In genomic region chr9:53848548-53848947, GRCm38 (mm10) we compare ENCODE assay signal across 34 mouse cellular contexts. TPM values are rescaled to one million over a fixed set of nuclear protein-coding genes. Genes with fewer than 3 reads are reported as not detected.
A peak's percentile ranks its signal among the peaks of the same experiment; 100 is the strongest.
DNase-seq lines count a peak whose midpoint lies in the region; ATAC-seq and TF ChIP-seq lines count a peak whose summit lies in the region.
"Had no signal": no experiment of that assay in that cellular context is flagged by ENCODE, and none has a peak within 500 bp of the region (broad histone marks: within the 10 kb centered on the region; RNA-seq: fewer than 3 reads in every experiment).

No protein-coding gene starts in this region.

- H3K36me3 ChIP-seq in stomach, postnatal 0 days (ENCODE audit: control insufficient read depth, insufficient read depth, low read length): no peaks in the 10 kb centered on the region
- H3K36me3 ChIP-seq: embryonic facial prominence, embryonic 10.5 days; embryonic facial prominence, embryonic 15.5 days; heart, embryonic 13.5 days; midbrain, embryonic 10.5 days; midbrain, embryonic 15.5 days; neural tube, embryonic 15.5 days had no signal

- H3K4me2 ChIP-seq in stomach, postnatal 0 days (replicated peaks; ENCODE audit: low read depth): no peak overlapping the region
- H3K4me2 ChIP-seq: embryonic facial prominence, embryonic 15.5 days; heart, embryonic 13.5 days; hindbrain, embryonic 14.5 days; midbrain, embryonic 15.5 days; neural tube, embryonic 15.5 days had no signal

- peak overlapping the region; percentile 86 for H3K27ac ChIP-seq in layer of hippocampus, adult 2 months
- H3K27ac ChIP-seq in stomach, postnatal 0 days (replicated peaks): no peak overlapping the region
- H3K27ac ChIP-seq: embryonic facial prominence, embryonic 10.5 days; embryonic facial prominence, embryonic 15.5 days; heart, embryonic 13.5 days; hindbrain, embryonic 14.5 days; liver, embryonic 14.5 days; midbrain, embryonic 10.5 days; midbrain, embryonic 15.5 days; neural tube, embryonic 15.5 days had no signal

- no peak overlapping the region for H3K4me3 ChIP-seq in layer of hippocampus, adult 2 months
- no peak overlapping the region for H3K4me3 ChIP-seq in stomach, postnatal 0 days (ENCODE audit: low read depth, low read length)
- H3K4me3 ChIP-seq: embryonic facial prominence, embryonic 10.5 days; embryonic facial prominence, embryonic 15.5 days; heart, embryonic 13.5 days; midbrain, embryonic 10.5 days; midbrain, embryonic 15.5 days; neural tube, embryonic 15.5 days had no signal

- ATAC-seq in stomach, postnatal 0 days (ENCODE audit: low FRiP score, low TSS enrichment): no peak
- ATAC-seq: CD4-positive, CD25-positive, alpha-beta regulatory T cell, adult 4 months; intestine, postnatal 0 days; midbrain, embryonic 15.5 days had no signal

- no peaks in the 10 kb centered on the region for H3K4me1 ChIP-seq in stomach, postnatal 0 days (replicated peaks; ENCODE audit: control insufficient read depth, insufficient read depth)
- H3K4me1 ChIP-seq: embryonic facial prominence, embryonic 10.5 days; embryonic facial prominence, embryonic 15.5 days; midbrain, embryonic 10.5 days; midbrain, embryonic 15.5 days; neural tube, embryonic 15.5 days had no signal

- no peak overlapping the region for H3K9ac ChIP-seq in stomach, postnatal 0 days (ENCODE audit: low read length)
- H3K9ac ChIP-seq: embryonic facial prominence, embryonic 15.5 days; heart, embryonic 13.5 days; hindbrain, embryonic 14.5 days; liver, embryonic 14.5 days; midbrain, embryonic 15.5 days; neural tube, embryonic 15.5 days had no signal

- WGBS in stomach, postnatal 0 days: 74% methylated on average over 8 of the region's 8 CpGs

- TF ChIP-seq CTCF in layer of hippocampus, adult 2 months (conservative IDR thresholded peaks at IDR 0.05): no peak
- no peak for TF ChIP-seq CTCF in stomach, postnatal 0 days (IDR thresholded peaks at IDR 0.05; ENCODE audit: low read depth)

- no peaks in the 10 kb centered on the region for H3K27me3 ChIP-seq in stomach, postnatal 0 days (ENCODE audit: control insufficient read depth, insufficient read depth, low read length)
- H3K27me3 ChIP-seq: embryonic facial prominence, embryonic 15.5 days; midbrain, embryonic 15.5 days; neural tube, embryonic 15.5 days had no signal

- H3K9me3 ChIP-seq in stomach, postnatal 0 days (ENCODE audit: control insufficient read depth, low read length): no peaks in the 10 kb centered on the region
- H3K9me3 ChIP-seq: embryonic facial prominence, embryonic 10.5 days; embryonic facial prominence, embryonic 15.5 days; heart, embryonic 13.5 days; midbrain, embryonic 10.5 days; midbrain, embryonic 15.5 days; neural tube, embryonic 15.5 days had no signal

- peak; percentile 5 for DNase-seq in gastrocnemius, adult 18-20 months (ENCODE audit: low spot score)
- no peak for DNase-seq in gastrocnemius, adult 8-10 months (ENCODE audit: low spot score in 2 of 2)
- DNase-seq in brain, embryonic 18.5 days (ENCODE audit: low read depth, low spot score): peak; percentile 51
- DNase-seq in layer of hippocampus, adult 2 months (ENCODE audit: low spot score in 2 of 2): peak; percentile 59 to 76
- no peak for DNase-seq in spleen, postnatal 4 days (ENCODE audit: low spot score in 2 of 2)
- DNase-seq in frontal cortex, adult 2 months (ENCODE audit: extremely low spot score in 1 of 2, low spot score in 1 of 2): no peak
- no peak for DNase-seq in stomach, postnatal 0 days (ENCODE audit: low spot score)
- DNase-seq: adrenal gland, postnatal 25 days; cerebellum, adult 8-10 months; cerebellum, postnatal 25 days; gastrocnemius, postnatal 10 days; heart, postnatal 10 days; kidney, adult 9 months; kidney, postnatal 10 days; liver; lung, adult 2 months; lung, postnatal 10 days; right cerebral cortex, postnatal 4 days; thymus, postnatal 14 days had no signal

- TF ChIP-seq EP300 in stomach, postnatal 0 days (optimal IDR thresholded peaks at IDR 0.05): no peak

RNA-seq across cellular contexts. Expression of gene Sln, which starts 1.4 kb away (rescaled TPM):
- total RNA-seq in gastrocnemius, adult 18-20 months (2021): 1 to 10 TPM in 1 of 2 experiments, under 1 TPM in 1; 0.95 to 1.9 TPM
- 1 to 10 TPM in 1 of 4 experiments, under 1 TPM in 3; 0.39 to 1.1 (median 0.65) TPM for total RNA-seq in gastrocnemius, adult 8-10 months (2022)
- total RNA-seq in layer of hippocampus, adult 2 months (2021): under 1 TPM; 0.37 to 0.64 TPM
- polyA plus RNA-seq in frontal cortex, adult 2 months (2012; rRNA removed): 0.32 and 0.40 TPM in 2 replicates
- polyA plus RNA-seq in stomach, postnatal 0 days (2015; fragmentation: Nextera tagmentation; extraction: Ambion mirVana): 0.30 and 0.80 TPM in 2 replicates
- total RNA-seq: adrenal gland, postnatal 25 days; hematopoietic stem cell, adult 5-6 weeks; left cerebral cortex, adult 18-20 months; left cerebral cortex, postnatal 14 days; megakaryocyte progenitor cell, adult 5-6 weeks had no signal
- polyA plus RNA-seq: CD4-positive, CD25-positive, alpha-beta regulatory T cell, adult 4 months; midbrain, embryonic 10.5 days; midbrain, embryonic 15.5 days; stomach, embryonic 14.5 days had no signal

Comparison
In these comparisons a context has a peak if more than half of its experiments do, and no peak if none do; other contexts are left out.
1. DNase-seq: peak in gastrocnemius, adult 18-20 months (single experiment), brain, embryonic 18.5 days (single experiment) and layer of hippocampus, adult 2 months (2 of 2); none in gastrocnemius, adult 8-10 months (0 of 2), spleen, postnatal 4 days (0 of 2), frontal cortex, adult 2 months (0 of 2) and stomach, postnatal 0 days (single experiment).